Mouse (Mus musculus) layer of hippocampus, postnatal 25 days (tissue): Measurements from ENCODE around the gene Hs3st4. TPM values are rescaled to one million over a fixed set of nuclear protein-coding genes. Genes with fewer than 3 reads are reported as not detected.

ENCODE experiments used
- DNase-seq, 2 experiments: peaks; one replicate each; pipeline ENCODE4 v3.0.0; 2022; ENCODE audit warnings: mixed read lengths in 2 of 2, low spot score in 1 of 2; ENCODE audit errors: extremely low spot score in 1 of 2
- total RNA-seq, 2 experiments: library from RNA; stranded (reverse); gene quantifications; 2 replicates each; pipeline ENCODE4 v1.2.3; 2021

Hs3st4 gene
- total RNA-seq, 2 experiments from 2014 or later = 85.5 to 88.6 TPM

GRCm38 (mm10) chr7:124129019-124129418 is 146.3 kb downstream of the Hs3st4 start:
- peak in 1 of 2 experiments; percentile 15 for DNase-seq

GRCm38 (mm10) chr7:124131312-124131711 is 148.6 kb downstream of the Hs3st4 start:
- peak; percentile 58 for DNase-seq

GRCm38 (mm10) chr7:124136133-124136532 is 153.5 kb downstream of the Hs3st4 start:
- no peak for DNase-seq

- no peak for DNase-seq
Observed at GRCm38 (mm10) chr7:124141229-124141628, 158.6 kb downstream of the Hs3st4 start.

- no peak for DNase-seq
Observed at GRCm38 (mm10) chr7:124150901-124151300, 168.2 kb downstream of the Hs3st4 start.

GRCm38 (mm10) chr7:124163301-124163700 is 180.6 kb downstream of the Hs3st4 start:
- no peak for DNase-seq

GRCm38 (mm10) chr7:124166229-124166628 is 183.6 kb downstream of the Hs3st4 start:
- no peak for DNase-seq

- DNase-seq = no peak
Observed at GRCm38 (mm10) chr7:124168796-124169195, 186.1 kb downstream of the Hs3st4 start.

GRCm38 (mm10) chr7:124170001-124170400 is 187.3 kb downstream of the Hs3st4 start:
- no peak for DNase-seq

GRCm38 (mm10) chr7:124171992-124172391 is 189.3 kb downstream of the Hs3st4 start:
- peak in 1 of 2 experiments; percentile 8 for DNase-seq

GRCm38 (mm10) chr7:124180926-124181325 is 198.3 kb downstream of the Hs3st4 start:
- DNase-seq = no peak

GRCm38 (mm10) chr7:124184693-124185092 is 202.0 kb downstream of the Hs3st4 start:
- no peak for DNase-seq

- DNase-seq = peak in 1 of 2 experiments; percentile 11
Observed at GRCm38 (mm10) chr7:124198811-124199570, 216.3 kb downstream of the Hs3st4 start.

- no peak for DNase-seq
Observed at GRCm38 (mm10) chr7:124216921-124217320, 234.3 kb downstream of the Hs3st4 start.

GRCm38 (mm10) chr7:124220556-124220955 is 237.9 kb downstream of the Hs3st4 start:
- peak in 1 of 2 experiments; percentile 15 for DNase-seq

- DNase-seq = no peak
Observed at GRCm38 (mm10) chr7:124237896-124238670, 255.4 kb downstream of the Hs3st4 start.

GRCm38 (mm10) chr7:124239903-124240647 is 257.4 kb downstream of the Hs3st4 start:
- DNase-seq = no peak

GRCm38 (mm10) chr7:124249838-124250237 is 267.2 kb downstream of the Hs3st4 start:
- DNase-seq = no peak

GRCm38 (mm10) chr7:124250566-124250965 is 267.9 kb downstream of the Hs3st4 start:
- DNase-seq = no peak

GRCm38 (mm10) chr7:124258419-124258818 is 275.8 kb downstream of the Hs3st4 start:
- no peak for DNase-seq

GRCm38 (mm10) chr7:124270734-124271133 is 288.1 kb downstream of the Hs3st4 start:
- no peak for DNase-seq
